Mouse (Mus musculus): ENCODE measurements around the gene Cib3. TPM values are rescaled to one million over a fixed set of nuclear protein-coding genes. Genes with fewer than 3 reads are reported as not detected.

Cib3 gene
- polyA plus RNA-seq, 1 experiment from 2014 or later: not detected

Other genes starting within 250 kb of the Cib3 start
- 1.8 and 1.9 TPM in 2 replicates for gene Cyp4f18, start 203.2 kb downstream of the Cib3 start, polyA plus RNA-seq (2015; fragmentation: Nextera tagmentation; extraction: Ambion mirVana)
- gene Olfr372, start 171.6 kb downstream of the Cib3 start, polyA plus RNA-seq (2015; fragmentation: Nextera tagmentation; extraction: Ambion mirVana): not detected in 2 replicates
- gene Olfr373, start 129.7 kb downstream of the Cib3 start, polyA plus RNA-seq (2015; fragmentation: Nextera tagmentation; extraction: Ambion mirVana): 0.04 TPM in 1 of 2 replicates, not detected in the other
- gene Olfr374, start 105.8 kb downstream of the Cib3 start, polyA plus RNA-seq (2015; fragmentation: Nextera tagmentation; extraction: Ambion mirVana): not detected in 2 replicates
- 828 and 869 TPM in 2 replicates for gene Tpm4, start 77.9 kb downstream of the Cib3 start, polyA plus RNA-seq (2015; fragmentation: Nextera tagmentation; extraction: Ambion mirVana)
- gene Rab8a, start 51.6 kb downstream of the Cib3 start, polyA plus RNA-seq (2015; fragmentation: Nextera tagmentation; extraction: Ambion mirVana): 141 and 143 TPM in 2 replicates
- not detected in 2 replicates for gene Hsh2d, start 23.2 kb downstream of the Cib3 start, polyA plus RNA-seq (2015; fragmentation: Nextera tagmentation; extraction: Ambion mirVana)
- not detected in 2 replicates for gene Gm11034, start 799 bp upstream of the Cib3 start, polyA plus RNA-seq (2015; fragmentation: Nextera tagmentation; extraction: Ambion mirVana)
- 79.5 and 80.7 TPM in 2 replicates for gene Fam32a, start 6.9 kb upstream of the Cib3 start, polyA plus RNA-seq (2015; fragmentation: Nextera tagmentation; extraction: Ambion mirVana)
- gene Ap1m1, start 27.2 kb upstream of the Cib3 start, polyA plus RNA-seq (2015; fragmentation: Nextera tagmentation; extraction: Ambion mirVana): 142 and 143 TPM in 2 replicates
- 30.6 and 40.7 TPM in 2 replicates for gene Gm10282, start 92.4 kb upstream of the Cib3 start, polyA plus RNA-seq (2015; fragmentation: Nextera tagmentation; extraction: Ambion mirVana)
- 10.1 and 10.4 TPM in 2 replicates for gene Klf2, start 106.2 kb upstream of the Cib3 start, polyA plus RNA-seq (2015; fragmentation: Nextera tagmentation; extraction: Ambion mirVana)
- gene Eps15l1, start 208.6 kb upstream of the Cib3 start, polyA plus RNA-seq (2015; fragmentation: Nextera tagmentation; extraction: Ambion mirVana): 61.3 and 62.7 TPM in 2 replicates
- gene Calr3, start 231.0 kb upstream of the Cib3 start, polyA plus RNA-seq (2015; fragmentation: Nextera tagmentation; extraction: Ambion mirVana): 2.0 and 2.1 TPM in 2 replicates
- gene 1700030K09Rik, start 231.0 kb upstream of the Cib3 start, polyA plus RNA-seq (2015; fragmentation: Nextera tagmentation; extraction: Ambion mirVana): 17.9 and 19.1 TPM in 2 replicates